Mouse (Mus musculus) ovary, adult 18-20 months (tissue): ENCODE data around the gene Plod3.
A peak's percentile ranks its signal among the peaks of the same experiment; 100 is the strongest.

Source experiments
- DNase-seq: peaks from one replicate; pipeline ENCODE4 v3.0.0; 2022; ENCODE audit warnings: low spot score, mixed read lengths

The Plod3 gene

DNA sequence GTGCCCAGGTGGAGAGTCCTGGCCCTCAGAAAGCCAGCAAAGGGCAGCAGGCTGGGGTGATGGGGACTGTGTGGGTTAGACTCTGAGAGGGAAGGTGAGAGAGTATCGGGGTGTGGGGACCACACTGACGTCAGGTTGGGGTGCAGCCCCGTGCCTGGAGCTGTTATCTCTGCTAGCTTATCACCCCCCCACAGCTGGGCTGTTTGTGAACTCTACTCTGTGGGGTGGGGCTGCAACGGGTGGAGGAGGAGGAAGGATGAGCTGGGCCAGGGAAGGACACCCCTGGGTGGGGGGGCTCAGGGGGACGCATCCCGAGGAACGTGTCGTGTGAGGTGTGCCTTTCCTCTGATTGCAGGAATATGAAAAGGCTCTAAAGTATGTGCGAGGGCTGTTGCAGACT is 21.6 kb upstream of the Plod3 start:
- DNase-seq, result no peak

DNA sequence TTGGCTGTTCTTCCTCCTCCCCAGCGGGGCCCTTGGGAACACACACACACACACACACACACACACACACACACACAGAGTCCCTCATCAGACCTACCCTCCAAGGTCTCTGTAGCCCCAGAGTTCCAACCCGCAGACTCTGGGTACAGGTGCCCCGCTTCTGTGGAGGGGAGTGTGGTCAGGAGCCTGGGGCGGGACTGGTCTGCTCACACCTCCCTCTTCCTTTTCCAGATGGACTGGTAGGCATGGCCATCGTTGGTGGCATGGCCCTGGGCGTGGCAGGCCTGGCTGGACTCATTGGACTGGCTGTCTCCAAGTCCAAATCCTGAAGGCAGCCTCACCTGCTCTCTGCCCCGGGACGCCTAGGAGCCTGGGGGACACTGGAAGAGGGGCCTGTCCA is 21.1 kb upstream of the Plod3 start:
- no peak for DNase-seq

DNA sequence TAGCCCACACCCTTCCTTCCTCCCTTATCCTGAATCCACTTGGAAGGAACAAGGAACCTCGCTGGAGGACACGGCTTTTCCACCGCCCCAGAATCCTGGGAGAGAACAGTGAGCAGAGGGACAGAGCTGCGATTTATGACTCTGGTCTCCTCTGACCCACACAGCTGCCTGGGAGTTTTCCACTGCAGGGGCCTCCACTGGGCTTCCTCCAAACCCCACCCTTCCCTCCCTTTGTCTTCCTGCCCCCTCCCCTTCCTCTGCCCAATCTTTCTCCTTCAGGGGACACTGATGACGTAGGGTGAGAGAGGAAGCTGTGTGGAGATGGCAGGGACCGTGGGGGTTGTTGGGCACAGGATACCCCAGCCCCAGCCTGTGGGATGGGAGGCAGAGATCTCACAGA is 20.5 kb upstream of the Plod3 start, which contains the start of gene Cldn15:
Gene Cldn15 (plus strand): TSS at position 286 of the 400 bp plus-strand sequence.
- no peak for DNase-seq

DNA sequence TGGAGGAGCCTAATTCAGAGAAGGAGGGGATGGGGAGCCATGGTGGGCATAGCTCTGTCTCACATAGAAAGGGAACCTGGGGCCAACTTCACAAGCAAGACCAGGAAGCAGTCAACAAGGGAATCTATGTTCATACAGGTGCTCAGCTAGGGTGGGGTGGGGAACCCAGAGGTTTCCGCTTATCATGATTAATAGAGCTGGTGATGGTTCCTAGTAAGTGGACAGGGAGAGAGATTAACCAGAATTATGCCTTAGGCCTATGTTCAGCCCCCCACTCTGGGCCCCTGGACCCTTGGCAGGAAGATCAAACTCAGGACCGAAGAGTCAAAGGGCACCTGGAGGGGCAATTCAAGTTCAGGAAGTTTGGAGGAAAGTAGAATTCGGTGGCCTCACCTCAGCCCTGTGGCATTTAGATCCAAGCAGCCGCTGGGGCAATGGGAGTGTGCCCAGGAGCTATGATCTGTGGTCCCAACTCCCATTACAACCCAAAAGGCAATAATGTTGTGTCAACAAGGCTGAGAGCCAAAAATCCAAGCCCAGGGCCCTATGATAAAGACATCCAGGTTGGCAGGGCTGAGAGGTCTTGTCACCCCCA is 19.9 kb upstream of the Plod3 start:
- no peak for DNase-seq

DNA sequence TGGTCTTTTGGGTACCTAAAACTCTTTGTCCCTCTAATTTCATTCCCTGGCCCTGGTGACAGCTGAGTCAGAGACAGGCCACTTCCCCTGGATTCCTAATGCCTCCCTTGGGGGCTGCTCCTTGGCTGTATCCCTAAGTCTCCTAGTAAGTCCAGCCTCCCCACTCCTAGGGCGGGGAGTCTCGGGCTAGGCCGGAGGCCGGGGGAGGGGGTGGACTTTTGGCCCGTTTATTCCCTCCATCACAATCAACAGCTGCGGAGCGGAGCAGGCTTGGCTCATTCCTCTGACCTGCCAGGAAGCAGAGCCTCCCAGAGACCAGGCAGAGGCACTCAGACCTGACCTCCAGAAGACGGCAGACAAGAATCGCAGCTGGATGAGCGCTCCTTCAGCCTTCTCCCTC is 19.2 kb upstream of the Plod3 start:
- no peak for DNase-seq

DNA sequence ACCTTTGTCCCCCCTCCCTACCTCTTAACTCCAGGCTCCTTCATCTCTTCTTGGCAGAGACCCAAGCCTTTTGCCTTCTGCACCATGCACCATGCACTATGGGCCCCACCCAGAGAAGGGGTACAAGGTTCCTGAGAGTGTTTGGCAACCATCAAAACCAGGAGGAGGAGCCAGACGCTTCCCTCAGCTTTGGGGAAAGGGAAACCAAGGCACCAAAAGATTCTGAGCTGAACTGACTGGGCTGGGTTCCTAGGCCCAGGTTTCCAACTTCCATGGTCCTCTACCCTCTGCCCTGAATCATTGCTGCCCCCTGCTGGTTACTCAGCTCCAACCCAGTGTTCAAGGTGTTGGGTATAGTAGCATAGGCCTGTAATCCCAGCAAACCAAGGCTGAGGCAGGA is 16.1 kb upstream of the Plod3 start:
- DNase-seq, result peak; percentile 41

DNA sequence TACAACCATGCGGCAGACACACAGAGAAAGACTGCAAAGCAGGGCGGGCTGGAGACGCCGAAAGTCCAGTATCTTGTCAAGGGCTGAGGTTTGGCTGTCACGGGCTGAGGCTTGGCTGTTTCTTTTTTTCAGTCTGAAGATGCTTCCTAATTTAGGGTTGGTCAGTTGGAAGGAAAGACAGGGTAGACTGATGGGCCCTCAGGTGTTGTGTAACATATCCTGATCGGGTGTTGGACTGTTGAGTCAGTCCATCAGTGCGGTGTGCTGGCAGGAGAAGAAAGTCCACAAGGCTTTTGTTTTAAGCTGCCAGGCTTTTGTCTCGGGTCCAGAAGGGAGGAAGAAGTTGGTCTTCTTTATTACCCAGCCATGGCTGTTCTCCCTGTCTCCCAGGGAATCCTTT is 13.1 kb upstream of the Plod3 start:
- DNase-seq, result no peak

DNA sequence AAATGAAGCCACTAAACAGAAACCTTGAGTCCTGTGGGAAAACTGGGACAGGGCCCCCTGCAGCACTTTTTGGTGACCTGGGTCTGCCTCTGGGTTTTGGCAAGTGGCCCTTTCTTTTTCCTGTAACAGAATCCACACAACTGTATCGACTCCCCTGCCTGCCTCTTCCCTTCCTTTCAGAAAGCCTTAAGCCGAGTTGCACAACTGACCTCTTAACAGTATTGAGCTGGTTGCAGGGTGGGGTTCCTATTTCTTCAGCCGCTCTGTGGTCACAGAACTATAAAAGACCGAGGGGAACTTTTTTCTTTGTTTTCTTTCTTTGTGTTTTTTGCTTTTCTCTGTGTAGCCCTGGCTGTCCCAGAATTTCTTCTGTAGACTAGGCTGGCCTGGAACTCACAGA is 9.1 kb upstream of the Plod3 start:
- no peak for DNase-seq

DNA sequence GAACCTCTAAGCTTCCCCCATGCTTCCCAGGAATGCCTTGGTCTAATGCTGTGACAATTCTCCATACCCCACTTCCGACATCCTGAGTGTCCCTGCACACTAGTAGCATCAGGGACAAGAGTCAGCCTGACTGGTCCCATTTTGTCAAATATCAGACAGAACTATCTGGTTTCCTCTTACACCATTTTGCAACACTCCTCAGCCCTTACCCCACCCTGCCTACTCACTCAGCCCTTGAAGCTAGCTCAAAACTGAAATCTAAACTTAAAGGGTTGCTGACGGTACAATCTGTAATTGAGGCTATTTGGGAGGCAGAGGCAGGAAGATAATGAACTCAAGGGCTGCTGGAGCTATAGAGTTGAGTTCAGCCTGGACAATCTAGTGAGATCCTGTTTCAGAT is 7.1 kb upstream of the Plod3 start:
- DNase-seq, result no peak

DNA sequence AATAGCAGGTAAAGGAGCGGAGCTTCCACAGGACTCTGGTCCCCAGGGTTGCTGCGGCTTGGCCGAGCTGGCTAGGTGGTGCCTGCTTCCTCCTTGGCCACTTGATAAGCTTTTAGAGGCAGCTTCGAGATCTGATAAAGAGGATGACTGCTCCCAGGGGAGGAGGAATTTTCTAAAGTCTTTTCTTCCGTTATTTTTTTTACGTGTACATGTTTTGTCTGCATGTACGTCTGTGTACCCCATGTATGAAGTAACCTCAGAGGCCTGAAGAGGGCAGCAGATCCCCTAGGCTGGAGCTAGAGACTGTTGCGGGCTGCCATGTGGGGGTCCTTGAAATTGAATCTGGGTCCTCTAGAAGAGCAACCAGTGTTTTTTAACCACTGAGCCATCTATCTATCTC is 5.8 kb upstream of the Plod3 start:
- no peak for DNase-seq

DNA sequence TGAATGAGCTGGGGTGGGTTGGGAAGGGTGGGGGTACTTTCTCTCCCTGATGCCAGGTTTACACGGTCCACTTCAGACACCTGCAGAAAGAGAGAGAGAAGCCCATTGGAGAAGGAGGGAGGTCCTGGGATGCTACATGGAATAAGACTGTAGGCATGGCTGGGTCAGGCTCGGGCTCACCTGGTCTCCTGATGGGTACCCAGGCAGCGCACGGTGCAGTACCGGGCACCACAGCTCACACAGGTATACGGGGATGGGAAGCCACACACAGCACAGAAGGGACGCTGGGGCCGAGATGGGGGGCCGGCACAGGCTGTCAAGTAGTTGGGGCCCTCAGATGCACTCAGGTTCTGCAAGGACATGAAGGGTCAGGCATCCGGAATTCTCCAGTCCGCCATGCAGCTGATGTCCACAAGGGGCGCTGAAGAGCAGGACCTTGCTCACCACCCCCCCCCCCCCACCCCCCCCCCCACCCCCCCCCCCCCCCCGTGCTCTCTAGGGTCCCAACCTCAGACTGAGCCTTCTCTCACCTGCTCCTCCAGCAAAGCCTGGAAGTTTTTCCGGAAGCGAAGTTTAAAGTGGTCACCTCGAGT is 4.4 kb upstream of the Plod3 start:
- DNase-seq, result no peak

DNA sequence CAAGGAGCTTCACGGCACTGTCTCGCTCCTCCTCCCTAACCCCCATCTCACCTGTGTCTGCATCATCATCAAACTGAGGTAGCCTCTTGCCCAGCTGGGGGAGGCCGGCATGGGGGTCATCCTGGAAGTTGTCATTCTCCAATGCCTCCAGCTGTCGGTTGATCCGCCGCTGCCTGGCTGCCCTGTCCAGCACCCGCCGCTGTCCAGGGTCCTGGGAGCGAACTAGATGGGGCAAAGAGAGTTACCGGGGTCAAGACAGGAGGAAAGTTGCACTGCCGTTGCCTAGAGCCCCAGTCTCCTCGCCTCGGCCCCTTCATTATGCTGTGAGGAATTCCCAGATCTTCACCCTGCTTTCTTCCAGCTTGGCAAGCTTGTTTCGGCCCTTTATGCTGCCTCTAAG is 2.0 kb upstream of the Plod3 start:
- no peak for DNase-seq

DNA sequence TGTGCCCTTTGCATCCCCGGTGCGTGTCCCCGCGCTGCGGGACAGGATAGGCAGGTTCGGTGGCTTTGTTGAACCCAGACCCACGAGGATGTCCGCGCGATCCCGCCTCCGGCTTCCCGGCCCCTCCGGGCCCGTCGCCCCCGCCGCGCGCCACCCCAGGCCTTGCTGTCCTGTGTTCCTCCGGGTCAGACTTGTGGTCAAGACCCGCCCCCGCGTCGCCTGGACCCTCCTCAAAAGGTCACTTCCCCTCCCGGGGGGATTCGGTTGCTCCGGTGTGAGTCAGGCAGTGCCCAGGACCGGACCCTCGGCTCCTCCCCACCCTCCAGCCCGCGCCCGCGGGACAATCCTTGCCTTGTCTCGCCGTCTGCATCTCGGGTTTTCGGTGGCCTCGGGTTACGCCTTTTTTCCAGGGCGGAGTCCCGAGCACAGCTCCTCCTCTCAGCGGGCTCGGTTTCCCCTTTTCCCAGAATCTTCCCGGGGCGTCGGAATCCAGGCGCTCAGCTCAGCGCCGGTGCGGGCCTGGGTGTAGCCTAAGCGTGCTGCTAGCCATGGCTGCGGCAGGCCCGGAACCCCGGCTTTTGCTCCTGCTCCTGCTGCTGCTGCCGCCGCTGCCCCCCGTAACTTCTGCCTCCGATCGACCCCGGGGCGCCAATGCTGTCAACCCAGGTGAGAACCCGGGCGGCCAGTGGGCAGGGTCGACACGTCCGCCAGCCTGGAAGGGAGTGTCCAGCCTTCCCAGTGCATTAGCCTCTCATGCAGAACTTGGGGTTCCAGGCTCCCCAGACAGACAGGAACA is 517 bp downstream of the Plod3 start:
- peak; percentile 70 for DNase-seq

DNA sequence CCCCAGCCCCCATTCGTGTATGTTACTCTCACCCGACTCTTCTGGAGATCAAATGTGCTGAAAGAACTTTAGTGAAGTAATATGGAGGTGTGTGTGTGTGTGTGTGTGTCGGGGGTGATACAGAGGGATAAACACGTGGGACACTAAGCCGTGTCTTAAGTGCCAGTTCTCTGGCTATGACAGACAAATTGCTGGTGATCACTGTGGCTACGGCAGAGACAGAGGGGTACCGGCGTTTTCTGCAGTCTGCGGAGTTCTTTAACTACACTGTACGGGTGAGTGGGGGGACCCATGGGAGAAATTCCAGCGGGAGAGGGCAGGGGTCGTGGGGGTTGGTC is 1.1 kb downstream of the Plod3 start, which contains the start of gene Znhit1:
Gene Znhit1 (minus strand): TSS at position 88 of the 338 bp plus-strand sequence.
- no peak for DNase-seq

DNA sequence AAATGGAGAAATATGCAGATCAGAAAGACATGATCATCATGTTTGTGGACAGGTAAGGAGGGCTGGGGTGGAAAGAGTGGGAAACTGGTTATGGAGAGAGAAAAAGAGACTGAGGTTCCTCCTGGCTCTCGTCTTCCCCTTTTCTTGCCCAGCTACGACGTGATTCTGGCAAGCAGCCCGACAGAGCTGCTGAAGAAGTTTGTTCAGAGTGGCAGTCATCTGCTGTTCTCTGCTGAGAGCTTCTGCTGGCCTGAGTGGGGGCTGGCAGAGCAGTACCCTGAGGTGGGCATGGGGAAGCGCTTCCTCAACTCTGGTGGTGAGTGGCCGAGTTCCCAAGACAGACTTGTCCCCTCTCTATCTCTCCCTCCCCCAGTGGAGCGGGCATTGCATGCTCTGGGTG is 1.6 kb downstream of the Plod3 start:
- DNase-seq, result no peak

DNA sequence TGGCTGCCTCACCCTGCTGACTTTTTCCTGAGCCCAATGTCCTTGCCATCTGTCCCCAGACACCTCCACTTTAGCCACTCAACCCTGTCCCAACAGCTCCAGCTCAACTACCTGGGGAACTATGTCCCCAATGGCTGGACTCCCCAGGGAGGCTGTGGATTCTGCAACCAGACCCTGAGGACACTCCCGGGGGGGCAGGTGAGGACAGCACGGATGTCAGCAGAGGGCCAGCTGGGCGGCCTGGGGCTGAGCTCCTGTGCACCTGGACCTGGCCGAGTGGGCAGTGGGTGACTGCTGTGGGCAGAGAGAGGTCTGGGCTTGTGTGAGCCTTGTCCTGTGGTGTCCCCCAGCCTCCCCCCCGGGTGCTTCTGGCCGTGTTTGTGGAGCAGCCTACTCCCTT is 3.0 kb downstream of the Plod3 start:
- no peak for DNase-seq

DNA sequence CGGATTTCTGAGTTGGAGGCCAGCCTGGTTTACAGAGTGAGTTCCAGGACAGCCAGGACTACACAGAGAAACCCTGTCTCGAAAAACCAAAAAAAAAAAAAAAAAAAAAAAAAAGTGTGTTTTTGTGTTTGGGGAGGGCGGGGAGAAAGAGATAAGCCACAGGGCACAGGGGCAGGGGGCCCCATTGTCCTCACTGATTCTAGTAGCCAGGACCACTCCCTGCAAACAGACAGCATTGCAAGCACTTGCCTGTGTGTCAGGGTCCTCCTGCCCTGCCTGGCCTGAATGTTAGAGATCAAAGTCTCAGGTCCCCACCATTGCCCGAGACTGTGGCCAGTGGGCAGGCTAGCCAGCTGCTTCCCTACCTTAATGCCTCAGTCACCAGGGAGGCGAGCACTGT is 12.6 kb downstream of the Plod3 start:
- no peak for DNase-seq

DNA sequence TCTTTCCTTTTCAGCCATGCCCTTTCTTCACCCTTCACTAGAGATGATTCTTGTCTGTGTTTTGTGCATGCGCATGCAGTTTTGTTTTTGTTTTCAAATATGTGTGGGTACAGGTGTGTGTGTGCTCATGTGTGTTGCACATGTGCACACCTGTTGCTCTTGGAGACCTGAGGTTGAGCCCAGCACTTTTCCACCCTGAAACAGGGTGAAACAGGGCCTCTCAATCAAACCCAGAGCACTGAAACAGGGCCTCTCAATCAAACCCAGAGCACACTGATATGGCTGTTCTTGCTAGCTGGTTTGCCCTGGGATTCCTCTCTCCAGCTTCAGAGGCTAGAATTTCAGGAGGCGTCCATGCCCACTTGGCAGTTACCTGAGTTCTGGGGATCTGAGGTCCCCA is 13.8 kb downstream of the Plod3 start:
- DNase-seq, result no peak

DNA sequence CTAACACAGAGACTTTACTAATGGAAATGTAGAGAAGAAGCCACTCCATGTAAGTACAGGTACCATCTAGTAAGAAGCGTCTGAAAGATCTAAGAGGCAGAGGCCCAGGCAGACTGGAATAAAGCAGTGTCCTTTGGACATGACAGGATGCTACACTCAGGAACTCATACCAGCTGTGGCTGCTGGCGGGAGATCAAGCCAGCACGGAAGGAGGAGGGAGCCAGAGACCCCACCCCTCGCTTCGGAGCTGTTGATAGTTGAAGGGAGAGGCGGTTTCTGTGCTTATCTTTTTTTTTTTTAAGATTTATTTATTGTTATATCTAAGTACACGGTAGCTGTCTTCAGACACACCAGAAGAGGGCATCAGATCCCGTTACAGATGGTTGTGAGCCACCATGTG is 20.5 kb downstream of the Plod3 start:
- no peak for DNase-seq

DNA sequence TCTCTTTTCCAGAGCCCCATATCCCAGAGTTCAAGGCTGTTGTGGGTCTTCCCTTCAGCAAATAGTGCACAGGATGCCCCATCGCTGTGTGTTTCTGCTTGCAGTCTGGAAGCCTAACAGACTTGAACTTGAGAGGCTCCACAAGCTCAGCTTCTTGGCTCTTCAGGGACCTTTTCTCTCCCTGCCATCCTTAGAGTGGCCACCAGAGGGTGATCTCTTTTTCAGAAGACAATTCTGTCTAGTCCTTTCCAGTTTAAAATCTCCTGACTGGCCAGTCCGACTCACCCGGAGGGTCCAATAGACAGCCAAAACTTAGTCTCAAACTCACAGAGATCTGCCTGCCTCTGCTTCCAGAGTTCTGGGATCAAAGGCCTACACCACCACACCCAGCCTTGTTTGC is 23.2 kb downstream of the Plod3 start:
- DNase-seq, result no peak

DNA sequence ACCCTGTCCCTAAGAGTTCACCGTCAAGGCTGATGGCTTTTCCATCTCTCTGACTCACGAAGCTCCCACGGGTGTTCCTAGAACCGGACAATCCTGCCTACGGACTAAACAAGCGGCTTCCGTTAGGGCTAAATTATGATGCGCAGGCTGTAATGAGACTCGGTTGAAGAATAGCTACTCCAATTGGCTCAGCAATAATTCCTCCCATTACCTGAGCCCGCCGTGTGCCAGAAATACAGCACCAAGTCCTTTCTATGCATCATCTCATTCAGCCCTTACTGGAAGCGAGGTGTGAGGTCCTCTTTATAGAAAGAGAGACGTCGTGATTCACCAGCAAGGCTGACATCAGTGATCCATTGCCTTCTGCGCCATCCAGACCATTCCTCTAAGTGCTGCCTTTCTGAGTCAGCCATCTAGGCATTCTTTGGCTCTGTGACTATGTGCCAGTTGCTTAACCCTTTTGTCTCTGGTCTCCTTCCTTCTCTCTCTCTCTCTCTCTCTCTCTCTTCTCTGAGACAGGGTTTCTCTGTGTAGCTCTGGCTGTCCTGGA is 25.7 kb downstream of the Plod3 start:
- no peak for DNase-seq

DNA sequence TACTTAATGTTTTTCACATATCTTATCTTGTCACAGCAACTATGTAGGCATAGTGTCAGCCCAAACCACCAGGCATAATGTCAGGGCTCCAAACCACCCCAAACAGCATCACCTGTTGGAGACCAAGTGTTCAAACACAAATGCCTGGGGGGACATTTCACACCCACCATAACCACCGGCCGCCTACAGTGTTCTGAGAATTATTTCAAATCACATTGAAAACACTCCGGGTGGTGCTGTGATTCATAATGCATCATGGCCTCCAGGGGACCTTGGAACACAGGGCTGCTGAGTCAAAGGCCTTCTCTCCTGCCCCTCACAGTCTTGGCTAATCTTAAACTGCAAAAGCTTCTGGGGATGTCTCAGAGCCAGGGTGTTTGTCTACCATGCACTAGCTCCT is 29.1 kb downstream of the Plod3 start:
- DNase-seq, result no peak

DNA sequence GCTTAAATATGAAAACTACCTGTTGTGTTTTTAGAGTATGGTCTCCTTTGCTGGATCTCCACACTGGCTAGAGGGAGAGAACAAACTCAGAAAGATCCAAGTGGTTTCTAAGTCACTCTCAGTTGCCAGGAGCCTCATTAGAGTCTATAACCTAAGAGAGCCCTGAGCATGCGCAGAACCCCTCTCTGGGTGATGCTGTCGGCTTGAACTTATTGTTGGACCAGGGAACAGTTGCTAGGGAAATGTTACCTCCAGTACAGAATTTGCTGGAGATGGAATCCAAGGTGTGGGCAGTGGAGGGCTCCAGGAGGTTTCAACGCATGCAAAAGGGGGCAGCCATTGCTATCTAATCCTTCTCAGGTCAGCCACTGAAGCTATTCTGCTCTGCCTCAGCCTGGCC is 37.5 kb downstream of the Plod3 start:
- DNase-seq, result no peak
